Mouse (Mus musculus) MEL (cell line): ENCODE measurements around the gene Mogat2. TPM values are rescaled to one million over a fixed set of nuclear protein-coding genes. Genes with fewer than 3 reads are reported as not detected.

Experiments used
- DNase-seq: peaks from one replicate; pipeline ENCODE4 v3.0.0; 2011; ENCODE audit warnings: low read depth, low spot score
- H3K27ac ChIP-seq: 2 replicates; pipeline ENCODE4 v1.5.1; 2012; ENCODE audit warnings: low read depth, mild to moderate bottlenecking, control low read depth, low read length, moderate library complexity; ENCODE audit not compliant: control insufficient read depth
- H3K27me3 ChIP-seq, 2 experiments: fragments of 150-350 bp in 1 of 2; sonication (generic) in 1 of 2; 2 replicates each; pipeline ENCODE4 v1.6.1; 2012; ENCODE audit warnings: low read length in 2 of 2, mild to moderate bottlenecking in 2 of 2, improper control_type of control experiment in 1 of 2, moderate library complexity in 1 of 2; ENCODE audit not compliant: insufficient read depth in 2 of 2, control insufficient read depth in 1 of 2
- H3K36me3 ChIP-seq, 2 experiments: 2 replicates each; pipeline ENCODE4 v1.6.1; 2012 to 2014; ENCODE audit warnings: low read length in 2 of 2, improper control_type of control experiment in 1 of 2, inconsistent platforms in 1 of 2, mild to moderate bottlenecking in 1 of 2; ENCODE audit not compliant: insufficient read depth in 2 of 2, control insufficient read depth in 1 of 2
- H3K4me1 ChIP-seq, 2 experiments: fragments of 150-350 bp in 1 of 2; sonication (generic) in 1 of 2; 2 replicates each; pipeline ENCODE4 v1.6.1; 2012; ENCODE audit warnings: low read length in 2 of 2, improper control_type of control experiment in 1 of 2, mild to moderate bottlenecking in 1 of 2; ENCODE audit not compliant: insufficient read depth in 2 of 2, control insufficient read depth in 1 of 2
- H3K4me3 ChIP-seq, 2 experiments: fragments of 150-350 bp in 1 of 2; sonication (generic) in 1 of 2; 2 replicates each; pipeline ENCODE4 v1.5.1; 2012; ENCODE audit warnings: low read depth in 2 of 2, low read length in 2 of 2, mild to moderate bottlenecking in 2 of 2, moderate library complexity in 2 of 2, control low read depth in 1 of 2, improper control_type of control experiment in 1 of 2; ENCODE audit not compliant: control insufficient read depth in 1 of 2, insufficient read depth in 1 of 2
- H3K79me2 ChIP-seq: 2 replicates; pipeline ENCODE4 v1.6.1; 2012; ENCODE audit warnings: mild to moderate bottlenecking, low read length, moderate library complexity; ENCODE audit not compliant: control insufficient read depth, poor library complexity, insufficient read depth
- H3K9ac ChIP-seq: 2 replicates; pipeline ENCODE4 v1.6.1; 2012; ENCODE audit warnings: low read depth, mild to moderate bottlenecking, control low read depth, low read length, moderate library complexity; ENCODE audit not compliant: control insufficient read depth, poor library complexity, severe bottlenecking
- H3K9me3 ChIP-seq: fragments of 150-350 bp; sonication (generic); replicated peaks from 2 replicates; pipeline ENCODE4 v1.6.1; 2012; ENCODE audit warnings: mild to moderate bottlenecking, low read length, improper control_type of control experiment, moderate library complexity; ENCODE audit not compliant: insufficient read depth
- BHLHE40 ChIP-seq: IDR thresholded peaks from 2 replicates; pipeline ENCODE4 v1.6.1; 2012; ENCODE audit warnings: low read depth, mild to moderate bottlenecking, inconsistent platforms, low read length, improper control_type of control experiment, borderline replicate concordance
- CHD2 ChIP-seq: IDR thresholded peaks from 2 replicates; pipeline ENCODE4 v1.6.1; 2011; ENCODE audit warnings: low read length, improper control_type of control experiment
- EP300 ChIP-seq, 2 experiments: IDR thresholded peaks; 2 replicates each; pipeline ENCODE4 v1.6.1; 2011; ENCODE audit warnings: improper control_type of control experiment in 2 of 2, low read length in 2 of 2, low read depth in 1 of 2, mild to moderate bottlenecking in 1 of 2
- ETS1 ChIP-seq: IDR thresholded peaks from 2 replicates; pipeline ENCODE4 v1.6.1; 2012; ENCODE audit warnings: low read depth, mild to moderate bottlenecking, inconsistent platforms, low read length, improper control_type of control experiment, moderate library complexity
- HCFC1 ChIP-seq: IDR thresholded peaks from 2 replicates; pipeline ENCODE4 v1.6.1; 2012; ENCODE audit warnings: low read depth, mild to moderate bottlenecking, inconsistent platforms, low read length, improper control_type of control experiment, moderate library complexity
- MAFK ChIP-seq: IDR thresholded peaks from 2 replicates; pipeline ENCODE4 v1.6.1; 2011; ENCODE audit warnings: low read depth, mild to moderate bottlenecking, low read length, improper control_type of control experiment, borderline replicate concordance
- MAX ChIP-seq: IDR thresholded peaks from 2 replicates; pipeline ENCODE4 v1.6.1; 2011; ENCODE audit warnings: low read length, improper control_type of control experiment
- MYB ChIP-seq: IDR thresholded peaks from 2 replicates; pipeline ENCODE4 v1.6.1; 2011; ENCODE audit warnings: mild to moderate bottlenecking, low read depth, low read length, improper control_type of control experiment
- NELFE ChIP-seq: IDR thresholded peaks from 2 replicates; pipeline ENCODE4 v1.6.1; 2011; ENCODE audit warnings: low read depth, low read length, improper control_type of control experiment
- NRF1 ChIP-seq: IDR thresholded peaks from 2 replicates; pipeline ENCODE4 v1.6.1; 2014; ENCODE audit warnings: low read depth, mild to moderate bottlenecking, inconsistent platforms, low read length, improper control_type of control experiment, moderate library complexity; ENCODE audit not compliant: poor library complexity, insufficient read depth, severe bottlenecking
- POLR2AphosphoS2 ChIP-seq: IDR thresholded peaks from 2 replicates; pipeline ENCODE4 v1.6.1; 2011; ENCODE audit warnings: low read length, improper control_type of control experiment
- RCOR1 ChIP-seq: IDR thresholded peaks from 2 replicates; pipeline ENCODE4 v1.6.1; 2012; ENCODE audit warnings: low read depth, mild to moderate bottlenecking, inconsistent platforms, low read length, improper control_type of control experiment
- SIN3A ChIP-seq: IDR thresholded peaks from 2 replicates; pipeline ENCODE4 v1.6.1; 2012; ENCODE audit warnings: low read length, improper control_type of control experiment, inconsistent platforms
- TAL1 ChIP-seq: IDR thresholded peaks from 2 replicates; pipeline ENCODE4 v1.6.1; 2012; ENCODE audit warnings: mild to moderate bottlenecking, inconsistent platforms, low read length, moderate library complexity, mixed read lengths
- TCF12 ChIP-seq: IDR thresholded peaks from 2 replicates; pipeline ENCODE4 v1.6.1; 2014; ENCODE audit warnings: low read depth, mild to moderate bottlenecking, inconsistent platforms, low read length, improper control_type of control experiment, moderate library complexity
- USF1 ChIP-seq: IDR thresholded peaks from 2 replicates; pipeline ENCODE4 v1.6.1; 2014; ENCODE audit warnings: low read depth, mild to moderate bottlenecking, inconsistent platforms, low read length, improper control_type of control experiment, moderate library complexity
- ZC3H11A ChIP-seq: IDR thresholded peaks from 2 replicates; pipeline ENCODE4 v1.6.1; 2012; ENCODE audit warnings: low read depth, mild to moderate bottlenecking, inconsistent platforms, low read length, improper control_type of control experiment
- ZMIZ1 ChIP-seq: IDR thresholded peaks from 2 replicates; pipeline ENCODE4 v1.6.1; 2012; ENCODE audit warnings: low read depth, mild to moderate bottlenecking, inconsistent platforms, low read length, improper control_type of control experiment, moderate library complexity
- polyA plus RNA-seq, 2 experiments: library from polyadenylated mRNA; stranded (reverse) in 1 of 2; unstranded in 1 of 2; fragments of >175 nt in 1 of 2; fragments of >200 nt in 1 of 2; gene quantifications; 2 replicates each; pipeline versions ENCODE4 v1.2.1 to v1.2.4; 2012; ENCODE audit warnings: low replicate concordance in 2 of 2, low read depth in 1 of 2; ENCODE audit not compliant: insufficient read length in 2 of 2, insufficient read depth in 1 of 2, missing spikeins in 1 of 2
- total RNA-seq: library from RNA; depleted of rRNA; stranded (reverse); fragments of 300-350 nt; gene quantifications from 2 replicates; pipeline ENCODE4 v1.2.3, GENCODE M21; 2012

Gene Mogat2
- total and polyA plus RNA-seq, 3 experiments: 0.13 TPM; not detected in 2

DNA sequence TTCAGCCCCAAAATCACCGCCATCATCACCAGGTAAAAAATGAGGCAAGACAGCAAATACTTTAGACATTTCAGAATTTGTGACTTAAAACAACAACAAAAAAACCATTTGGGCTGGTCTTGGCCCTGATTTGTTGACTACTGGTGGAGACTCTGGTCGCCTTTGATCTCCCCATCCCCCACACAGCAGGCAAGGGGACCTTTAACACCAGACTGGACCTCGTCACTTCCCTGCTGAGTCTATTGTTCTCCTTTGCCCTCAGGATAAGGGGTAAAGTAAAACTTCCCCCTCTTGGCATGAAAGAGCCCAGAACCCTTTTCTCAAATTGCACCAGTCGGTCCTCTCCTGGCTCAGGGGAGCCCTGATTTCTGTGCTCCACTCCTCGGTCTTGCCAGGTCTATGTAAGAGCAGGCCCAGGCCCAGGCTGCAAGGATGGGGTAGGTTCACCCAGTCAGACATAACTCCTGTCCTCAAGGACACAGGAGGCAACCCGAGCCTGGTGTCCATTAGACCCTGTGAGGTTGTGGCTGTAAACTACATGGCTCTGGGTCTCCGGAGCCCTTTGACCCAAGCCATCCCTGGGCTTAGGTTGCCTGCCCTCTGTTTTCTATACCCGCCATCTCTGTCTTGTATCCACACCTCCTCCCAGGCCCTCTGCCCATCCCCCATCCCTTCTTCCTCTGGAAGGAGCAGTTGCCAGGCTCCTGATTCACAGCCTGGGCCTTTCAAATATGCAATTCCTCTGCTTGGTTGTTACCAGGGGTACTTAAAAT, 1.3 kb downstream of the Mogat2 start:
- Histone ChIP-seq H3K4me3 (no peak overlapping the region), H3K4me1 (peaks cover 0 to 13% of the 10 kb centered on the region in 2 experiments; a peak in 2 of 4 replicates), H3K27me3 (no peaks in the 10 kb centered on the region; a peak in 1 of 4 replicates), H3K36me3 (peaks cover 0 to 4% of the 10 kb centered on the region in 2 experiments; a peak in 1 of 4 replicates), H3K9ac (no peak overlapping the region), H3K27ac (no peak overlapping the region), H3K9me3 (no peaks in the 10 kb centered on the region), H3K79me2 (no peaks in the 10 kb centered on the region)
- TF ChIP-seq ZC3H11A (no peak), ZMIZ1 (no peak), POLR2AphosphoS2 (no peak), CHD2 (no peak), BHLHE40 (no peak), NELFE (no peak), NRF1 (no peak)
- DNase-seq: no peak

DNA sequence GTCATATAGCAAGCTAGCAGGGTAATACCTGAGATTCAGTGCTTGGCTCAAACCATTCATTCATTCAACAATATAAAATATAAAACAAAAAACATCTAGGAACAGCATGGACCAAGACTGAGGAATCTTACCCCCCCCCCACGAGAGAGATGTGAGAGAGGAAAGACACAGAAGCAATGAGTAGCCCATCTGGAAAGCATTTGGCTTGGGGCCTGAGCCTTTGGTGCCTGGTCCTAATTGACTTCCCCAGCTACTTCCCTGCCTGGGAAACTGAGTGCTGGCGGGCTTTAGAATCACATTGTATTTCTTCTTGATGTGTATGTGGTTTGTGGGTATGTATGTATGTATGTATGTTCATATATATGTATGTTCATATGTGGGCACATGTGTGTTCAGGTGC, 2.8 kb downstream of the Mogat2 start:
- TF ChIP-seq MAFK (no peak), CHD2 (no peak), MYB (no peak), MAX (no peak), TCF12 (no peak), TAL1 (no peak), RCOR1 (no peak), EP300 (IDR thresholded peaks at IDR 0.05; ENCODE audit: low read depth in 1 of 2, low read length in 2 of 2) (no peak), NRF1 (no peak), NELFE (no peak), SIN3A (no peak), USF1 (no peak), ETS1 (no peak), HCFC1 (no peak)
- Histone ChIP-seq H3K9me3 (no peaks in the 10 kb centered on the region), H3K36me3 (peaks cover 0 to 4% of the 10 kb centered on the region in 2 experiments; a peak in 1 of 4 replicates), H3K27ac (no peak overlapping the region), H3K4me3 (no peak overlapping the region), H3K9ac (no peak overlapping the region), H3K4me1 (peaks cover 0 to 13% of the 10 kb centered on the region in 2 experiments; a peak in 2 of 4 replicates), H3K27me3 (no peaks in the 10 kb centered on the region; a peak in 1 of 4 replicates), H3K79me2 (no peaks in the 10 kb centered on the region)
- DNase-seq: no peak
